Mouse (Mus musculus) hematopoietic stem cell, adult 5-6 weeks (primary cell): ENCODE measurements around the gene Gm8978. TPM values are rescaled to one million over a fixed set of nuclear protein-coding genes. Genes with fewer than 3 reads are reported as not detected.
"Not testable (repeated sequence)": the region's sequence is repeated elsewhere in the genome, so short reads cannot be mapped to it uniquely, and the experiment has no call there.

Experiments used
- ATAC-seq, 2 experiments: fragments of 125-278 bp in 1 of 2; replicated peaks in 1 of 2; 2 replicates each; pipeline ENCODE4 v1.8.0; 2016 to 2017; ENCODE audit warnings: inconsistent platforms in 2 of 2, mild to moderate bottlenecking in 2 of 2, moderate number of reproducible peaks in 2 of 2, low read depth in 1 of 2, moderate TSS enrichment in 1 of 2; ENCODE audit not compliant: low FRiP score in 2 of 2, poor library complexity in 2 of 2, severe bottlenecking in 2 of 2, insufficient read depth in 1 of 2, low TSS enrichment in 1 of 2
- total RNA-seq: library from RNA; stranded (forward); fragments of 172-1452, 232-1000 nt; gene quantifications from 2 replicates; pipeline ENCODE4 v1.2.3, GENCODE M21; 2017

The Gm8978 gene
- total RNA-seq: not detected in 2 replicates

GRCm38 (mm10) chr19:33625152-33625551 is at the start of gene Gm8978:
TSS of gene Gm8978 (minus strand) at chr19:33625252.
- ATAC-seq: not testable (repeated sequence)

GRCm38 (mm10) chr19:33589626-33590302 is 35.3 kb downstream of the Gm8978 start:
- ATAC-seq: peak; percentile 85 to 89

- not testable (repeated sequence) for ATAC-seq
Observed at GRCm38 (mm10) chr19:33568551-33568950, 56.5 kb downstream of the Gm8978 start.

Other genes starting within 250 kb of the Gm8978 start
- gene Rnls, start 233.0 kb downstream of the Gm8978 start, total RNA-seq: 0.19 and 1.7 TPM in 2 replicates
- gene Lipo4, start 107.5 kb downstream of the Gm8978 start, total RNA-seq: not detected in 2 replicates
- not detected in 2 replicates for gene Lipo2, start 126.1 kb upstream of the Gm8978 start, total RNA-seq
- 9.2 and 12.7 TPM in 2 replicates for gene Lipo3, start 136.7 kb upstream of the Gm8978 start, total RNA-seq
- gene Lipo1, start 162.2 kb upstream of the Gm8978 start, total RNA-seq: not detected in 2 replicates